In the genomic region with DNA sequence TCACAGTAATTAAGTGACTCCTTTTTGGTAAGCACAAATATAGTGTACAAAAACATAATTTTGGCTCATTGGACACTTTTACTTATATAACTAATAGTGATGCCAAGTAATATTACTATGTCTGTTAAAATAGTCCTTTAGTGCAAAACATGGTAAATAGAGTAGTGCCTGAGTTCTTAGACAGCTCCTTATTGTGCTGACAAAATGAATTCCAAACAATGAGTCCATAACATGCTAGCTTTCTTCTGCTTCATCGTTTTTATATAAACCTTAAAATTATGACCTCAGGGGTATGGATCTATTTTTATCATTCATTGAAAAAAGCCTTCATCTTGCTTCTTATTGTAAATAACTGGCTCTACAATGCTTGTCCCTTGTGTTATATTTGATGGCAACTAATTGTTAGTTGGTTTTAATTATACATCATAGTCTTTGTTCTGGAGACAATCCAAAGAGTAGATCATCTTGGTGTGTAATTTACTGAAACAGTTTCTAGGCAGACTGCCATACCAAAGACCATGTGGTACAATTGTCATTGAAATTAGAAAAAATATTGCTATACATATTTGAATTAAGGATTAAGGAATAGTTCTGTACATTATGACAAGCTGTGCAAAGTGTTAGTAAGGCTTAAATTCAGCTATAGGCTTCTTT, we compare ENCODE assay signal across 24 mouse cellular contexts.
DNase-seq lines count a peak whose midpoint lies in the region; ATAC-seq and TF ChIP-seq lines count a peak whose summit lies in the region.
"Had no signal": no experiment of that assay in that cellular context is flagged by ENCODE, and none has a peak within 500 bp of the region (broad histone marks: within the 10 kb centered on the region; RNA-seq: fewer than 3 reads in every experiment).

No protein-coding gene starts in this region.

- no peaks in the 10 kb centered on the region for H3K27me3 ChIP-seq in forebrain, embryonic 14.5 days (replicated peaks; ENCODE audit: control insufficient read depth, insufficient read depth, low read length)
- no peaks in the 10 kb centered on the region for H3K27me3 ChIP-seq in forebrain, embryonic 11.5 days (ENCODE audit: control insufficient read depth, insufficient read depth, low read length)
- H3K27me3 ChIP-seq: heart, embryonic 12.5 days; limb, embryonic 15.5 days; liver, embryonic 13.5 days had no signal

- TF ChIP-seq CTCF in layer of hippocampus, adult 2 months (conservative IDR thresholded peaks at IDR 0.05), result no peak
- TF ChIP-seq CTCF in brain, embryonic 14.5 days (IDR thresholded peaks at IDR 0.05; ENCODE audit: borderline replicate concordance, extremely low read depth, insufficient read depth, insufficient read length), result no peak

- H3K4me2 ChIP-seq in forebrain, embryonic 14.5 days (ENCODE audit: low read length), result no peak overlapping the region
- H3K4me2 ChIP-seq in forebrain, embryonic 11.5 days (ENCODE audit: low read depth, low read length, severe bottlenecking), result no peak overlapping the region
- H3K4me2 ChIP-seq: heart, embryonic 12.5 days; limb, embryonic 15.5 days; liver, embryonic 13.5 days had no signal

- peak; percentile 76 for ATAC-seq in forebrain, embryonic 14.5 days
- no peak for ATAC-seq in forebrain, embryonic 11.5 days (replicated peaks; ENCODE audit: low FRiP score)
- ATAC-seq: intestine, embryonic 16.5 days; lung, postnatal 0 days had no signal

- DNase-seq in forebrain, embryonic 14.5 days (ENCODE audit: low spot score), result peak; percentile 74
- DNase-seq in forebrain, embryonic 11.5 days (ENCODE audit: low spot score), result no peak
- no peak for DNase-seq in layer of hippocampus, adult 2 months (ENCODE audit: low spot score in 2 of 2)
- no peak for DNase-seq in layer of hippocampus, postnatal 25 days (ENCODE audit: extremely low spot score in 1 of 2, low spot score in 1 of 2)
- DNase-seq in brain, adult 2 months (ENCODE audit: low read depth, low spot score), result peak; percentile 72
- DNase-seq in brain, embryonic 14.5 days (ENCODE audit: low read depth), result peak; percentile 76
- no peak for DNase-seq in lung, postnatal 25 days (ENCODE audit: low spot score)
- DNase-seq: adrenal gland, postnatal 25 days; B cell, adult 2 months; cerebellum, adult 8-10 months; heart, adult 2 months; kidney, adult 8-10 months; kidney, postnatal 10 days; layer of hippocampus, postnatal 36 days; liver, embryonic 13.5 days; lung, adult 18-20 months; midbrain, embryonic 14.5 days; thymus, postnatal 4 days had no signal

- no peaks in the 10 kb centered on the region for H3K36me3 ChIP-seq in forebrain, embryonic 14.5 days (ENCODE audit: control insufficient read depth, insufficient read depth, low read length)
- no peaks in the 10 kb centered on the region for H3K36me3 ChIP-seq in forebrain, embryonic 11.5 days (ENCODE audit: control insufficient read depth, insufficient read depth, low read length)
- H3K36me3 ChIP-seq: heart, embryonic 12.5 days; limb, embryonic 10.5 days; limb, embryonic 15.5 days; liver, embryonic 13.5 days had no signal

- no peak for TF ChIP-seq POLR2A in brain, embryonic 14.5 days (IDR thresholded peaks at IDR 0.05; ENCODE audit: borderline replicate concordance, extremely low read depth, insufficient read depth, insufficient read length, poor library complexity, severe bottlenecking)

- H3K4me3 ChIP-seq in forebrain, embryonic 14.5 days (ENCODE audit: low read depth, low read length), result no peak overlapping the region
- no peak overlapping the region for H3K4me3 ChIP-seq in forebrain, embryonic 11.5 days (ENCODE audit: low read depth, low read length)
- H3K4me3 ChIP-seq in layer of hippocampus, adult 2 months, result no peak overlapping the region
- H3K4me3 ChIP-seq: heart, adult 2 months; heart, embryonic 12.5 days; limb, embryonic 10.5 days; limb, embryonic 15.5 days; liver, embryonic 13.5 days had no signal

- H3K9me3 ChIP-seq in forebrain, embryonic 14.5 days (replicated peaks; ENCODE audit: control insufficient read depth, low read length), result no peaks in the 10 kb centered on the region
- no peaks in the 10 kb centered on the region for H3K9me3 ChIP-seq in forebrain, embryonic 11.5 days (ENCODE audit: control insufficient read depth, low read length)
- H3K9me3 ChIP-seq: heart, embryonic 12.5 days; limb, embryonic 10.5 days; limb, embryonic 15.5 days; liver, embryonic 13.5 days had no signal

- WGBS in forebrain, embryonic 14.5 days, result 55% methylated on average over 1 of the region's 1 CpGs
- 80% methylated on average over 1 of the region's 1 CpGs for WGBS in forebrain, embryonic 11.5 days

- no peaks in the 10 kb centered on the region for H3K4me1 ChIP-seq in forebrain, embryonic 14.5 days (ENCODE audit: control insufficient read depth, insufficient read depth, low read length)
- no peaks in the 10 kb centered on the region for H3K4me1 ChIP-seq in forebrain, embryonic 11.5 days (replicated peaks; ENCODE audit: control insufficient read depth, insufficient read depth, low read length)
- H3K4me1 ChIP-seq: limb, embryonic 10.5 days; limb, embryonic 15.5 days; liver, embryonic 13.5 days had no signal

- no peak overlapping the region for H3K27ac ChIP-seq in forebrain, embryonic 14.5 days (ENCODE audit: low read depth, low read length)
- H3K27ac ChIP-seq in forebrain, embryonic 11.5 days (ENCODE audit: low read depth, low read length), result no peak overlapping the region
- H3K27ac ChIP-seq in layer of hippocampus, adult 2 months, result peak overlapping the region; percentile 11; the same call in 1 of the 2 replicates
- H3K27ac ChIP-seq: heart, adult 2 months; limb, embryonic 10.5 days; limb, embryonic 15.5 days; liver, embryonic 13.5 days; macrophage had no signal

- no peak overlapping the region for H3K9ac ChIP-seq in forebrain, embryonic 14.5 days (ENCODE audit: low read length)
- H3K9ac ChIP-seq in forebrain, embryonic 11.5 days (ENCODE audit: low read length), result no peak overlapping the region
- H3K9ac ChIP-seq: heart, embryonic 12.5 days; limb, embryonic 15.5 days; liver, embryonic 13.5 days had no signal

Comparison
In these comparisons a context has a peak if more than half of its experiments do, and no peak if none do; other contexts are left out.
1. DNase-seq: peak in forebrain, embryonic 14.5 days (single experiment), brain, adult 2 months (single experiment) and brain, embryonic 14.5 days (single experiment); none in forebrain, embryonic 11.5 days (single experiment), layer of hippocampus, adult 2 months (0 of 2), layer of hippocampus, postnatal 25 days (0 of 2) and lung, postnatal 25 days (single experiment).